Mouse (Mus musculus) bone marrow, adult 2 months (tissue): ENCODE measurements at regions not wholly inside any gene's neighbourhood (a gene's known extent, or its start where the extent isn't known, plus 50 kb on each side); places are given as distances from the start of the nearest gene placed in this dataset.

ENCODE experiments used
- CTCF ChIP-seq: fragments of 200-500 bp; IDR thresholded peaks from 2 replicates; pipeline ENCODE4 v1.5.1; 2011; ENCODE audit warnings: low read length, control low read depth; ENCODE audit not compliant: control insufficient read depth, insufficient read depth
- POLR2A ChIP-seq: fragments of 200-500 bp; IDR thresholded peaks from 2 replicates; pipeline ENCODE4 v1.6.1; 2011; ENCODE audit warnings: low read depth, mild to moderate bottlenecking, control low read depth, low read length, borderline replicate concordance; ENCODE audit not compliant: control insufficient read depth

- TF ChIP-seq POLR2A = no peak
- TF ChIP-seq CTCF = no peak
Observed at GRCm38 (mm10) chr12:97717812-97718211, 541.4 kb downstream of the Galc start.
